ENCODE assay signal across 8 mouse cellular contexts in genomic region chr5:142463461-142464454, GRCm38 (mm10). TPM values are rescaled to one million over a fixed set of nuclear protein-coding genes. Genes with fewer than 3 reads are reported as not detected.
DNase-seq lines count a peak whose midpoint lies in the region; ATAC-seq lines count a peak whose summit lies in the region.

Gene Ap5z1 (plus strand): TSS chr5:142463944.

- peaks cover 20% of the 10 kb centered on the region for H3K4me1 ChIP-seq in forebrain, embryonic 10.5 days
- peaks cover 14% of the 10 kb centered on the region for H3K4me1 ChIP-seq in heart, embryonic 15.5 days (replicated peaks)
- peaks cover 37% of the 10 kb centered on the region for H3K4me1 ChIP-seq in liver, embryonic 15.5 days (replicated peaks)
- peaks cover 7% of the 10 kb centered on the region for H3K4me1 ChIP-seq in neural tube, embryonic 12.5 days

- H3K4me3 ChIP-seq in forebrain, embryonic 10.5 days, result peak within 1 kb of the TSS; percentile 92
- H3K4me3 ChIP-seq in heart, embryonic 15.5 days, result peak within 1 kb of the TSS; percentile 81
- H3K4me3 ChIP-seq in liver, embryonic 15.5 days (replicated peaks), result peak within 1 kb of the TSS; percentile 90
- H3K4me3 ChIP-seq in neural tube, embryonic 12.5 days, result peak within 1 kb of the TSS; percentile 82

- H3K36me3 ChIP-seq in forebrain, embryonic 10.5 days (replicated peaks), result peaks cover 48% of the 10 kb centered on the region
- H3K36me3 ChIP-seq in heart, embryonic 15.5 days, result peaks cover 19% of the 10 kb centered on the region; the same call in 1 of the 2 replicates
- peaks cover 23% of the 10 kb centered on the region for H3K36me3 ChIP-seq in liver, embryonic 15.5 days (replicated peaks)
- peaks cover 28% of the 10 kb centered on the region for H3K36me3 ChIP-seq in neural tube, embryonic 12.5 days

- no peaks in the 10 kb centered on the region for H3K27me3 ChIP-seq in forebrain, embryonic 10.5 days (ENCODE audit: poor library complexity, severe bottlenecking)
- no peaks in the 10 kb centered on the region for H3K27me3 ChIP-seq in heart, embryonic 15.5 days
- H3K27me3 ChIP-seq in liver, embryonic 15.5 days, result no peaks in the 10 kb centered on the region
- no peaks in the 10 kb centered on the region for H3K27me3 ChIP-seq in neural tube, embryonic 12.5 days (replicated peaks)

- 2% methylated on average over 60 of the region's 60 CpGs for WGBS in forebrain, embryonic 10.5 days
- 1% methylated on average over 60 of the region's 60 CpGs for WGBS in heart, embryonic 15.5 days
- WGBS in liver, embryonic 15.5 days (ENCODE audit: insufficient replicate concordance), result 1% methylated on average over 60 of the region's 60 CpGs
- WGBS in neural tube, embryonic 12.5 days, result 3% methylated on average over 60 of the region's 60 CpGs

- peak; percentile 87 to 90 for DNase-seq in CD8-positive naive resting alpha-beta T cell, adult 2 months (ENCODE audit: low read depth in 2 of 2, low spot score in 2 of 2)
- peak; percentile 88 for DNase-seq in c-Kit-positive CD71-negative TER-119-negative erythroid progenitor cells, embryonic 14.5 days (ENCODE audit: low read depth)
- DNase-seq in forebrain, embryonic 10.5 days (ENCODE audit: extremely low spot score, low spot score), result peak; percentile 97
- peak; percentile 97 for DNase-seq in kidney, postnatal 36 days
- DNase-seq in telencephalon, adult 2 months (ENCODE audit: low read depth, low spot score), result peak; percentile 92

- H3K4me2 ChIP-seq in heart, embryonic 15.5 days, result peak within 1 kb of the TSS; percentile 87
- H3K4me2 ChIP-seq in liver, embryonic 15.5 days, result peak within 1 kb of the TSS; percentile 87
- H3K4me2 ChIP-seq in neural tube, embryonic 12.5 days (replicated peaks), result peak within 1 kb of the TSS; percentile 91

- peak; percentile 91 for ATAC-seq in heart, embryonic 15.5 days (replicated peaks; ENCODE audit: insufficient number of reproducible peaks, insufficient read depth, low FRiP score, low read depth)
- peak; percentile 87 for ATAC-seq in liver, embryonic 15.5 days (ENCODE audit: insufficient read depth)
- ATAC-seq in neural tube, embryonic 12.5 days (ENCODE audit: low FRiP score, low read depth), result peak; percentile 90

- H3K9me3 ChIP-seq in forebrain, embryonic 10.5 days, result no peaks in the 10 kb centered on the region
- H3K9me3 ChIP-seq in heart, embryonic 15.5 days (replicated peaks), result no peaks in the 10 kb centered on the region
- no peaks in the 10 kb centered on the region for H3K9me3 ChIP-seq in liver, embryonic 15.5 days (replicated peaks)
- no peaks in the 10 kb centered on the region for H3K9me3 ChIP-seq in neural tube, embryonic 12.5 days

- H3K27ac ChIP-seq in forebrain, embryonic 10.5 days, result peak within 1 kb of the TSS; percentile 86
- H3K27ac ChIP-seq in heart, embryonic 15.5 days, result peak within 1 kb of the TSS; percentile 93
- H3K27ac ChIP-seq in liver, embryonic 15.5 days (replicated peaks), result peak within 1 kb of the TSS; percentile 81
- peak within 1 kb of the TSS; percentile 50 for H3K27ac ChIP-seq in neural tube, embryonic 12.5 days

- peak within 1 kb of the TSS; percentile 75 for H3K9ac ChIP-seq in heart, embryonic 15.5 days
- peak within 1 kb of the TSS; percentile 81 for H3K9ac ChIP-seq in liver, embryonic 15.5 days
- peak within 1 kb of the TSS; percentile 73 for H3K9ac ChIP-seq in neural tube, embryonic 12.5 days

RNA-seq across cellular contexts. Expression of gene Ap5z1, which starts in this region (rescaled TPM):
- polyA plus RNA-seq in forebrain, embryonic 10.5 days (2016; fragmentation: Nextera tagmentation; extraction: Ambion mirVana), result 10.6 and 12.5 TPM in 2 replicates
- polyA plus RNA-seq in heart, embryonic 15.5 days (2015; fragmentation: Nextera tagmentation; extraction: Ambion mirVana), result 6.0 and 8.8 TPM in 2 replicates
- 4.2 and 5.6 TPM in 2 replicates for polyA plus RNA-seq in liver, embryonic 15.5 days (2015; fragmentation: Nextera tagmentation; extraction: Ambion mirVana)
- 15.7 and 17.7 TPM in 2 replicates for polyA plus RNA-seq in neural tube, embryonic 12.5 days (2016; fragmentation: Nextera tagmentation; extraction: Ambion mirVana)

Comparison
In these comparisons a context has a peak if more than half of its experiments do, and no peak if none do; other contexts are left out.
1. Peak in every context shown above with its lines: DNase-seq, ATAC-seq, H3K4me3 ChIP-seq and H3K27ac ChIP-seq.